In the genomic region with DNA sequence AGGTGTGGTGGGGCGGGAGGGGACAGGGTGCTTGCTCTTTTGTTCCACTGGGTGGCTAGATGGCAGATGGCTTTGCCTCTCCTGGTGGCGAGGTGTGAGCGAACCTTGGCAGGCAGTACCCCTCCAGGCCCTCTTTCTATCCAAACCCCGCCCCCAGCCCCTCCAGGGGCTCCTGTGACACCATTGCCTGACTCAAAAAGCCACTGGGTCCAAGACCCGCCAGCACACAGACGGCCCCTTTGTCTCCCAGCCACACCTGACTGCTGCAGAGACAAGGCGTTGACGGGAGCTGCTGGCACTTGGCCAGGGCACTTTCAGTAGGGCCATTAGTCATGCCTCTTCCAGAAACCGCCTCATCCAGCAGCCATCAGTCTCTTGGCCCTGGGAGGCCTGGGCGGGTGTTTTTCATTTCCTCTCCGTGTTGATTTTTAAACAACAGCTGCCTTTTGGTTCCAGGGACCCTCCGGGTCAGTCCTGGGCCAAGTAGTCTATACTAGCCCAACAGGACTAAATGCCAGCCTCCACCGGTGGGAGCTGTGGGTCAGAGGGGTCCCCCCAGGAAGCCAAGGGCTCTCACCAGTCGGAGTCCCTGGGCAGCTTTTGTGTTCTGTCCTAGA, we compare ENCODE assay signal across 9 mouse cellular contexts. TPM values are rescaled to one million over a fixed set of nuclear protein-coding genes. Genes with fewer than 3 reads are reported as not detected.
A peak's percentile ranks its signal among the peaks of the same experiment; 100 is the strongest.
DNase-seq lines count a peak whose midpoint lies in the region; ATAC-seq and TF ChIP-seq lines count a peak whose summit lies in the region.
"Had no signal": no experiment of that assay in that cellular context is flagged by ENCODE, and none has a peak within 500 bp of the region (broad histone marks: within the 10 kb centered on the region; RNA-seq: fewer than 3 reads in every experiment).

No protein-coding gene starts in this region.

- peak; percentile 83 for DNase-seq in 416B (ENCODE audit: low read depth)
- DNase-seq in Muller cell, postnatal 12 days (ENCODE audit: inconsistent ontology term), result peak; percentile 82
- DNase-seq in cerebellum, postnatal 36 days, result peak; percentile 70 to 72
- peak; percentile 59 for DNase-seq in gastrocnemius, postnatal 14 days
- DNase-seq in hindbrain, postnatal 0 days (ENCODE audit: low spot score), result peak; percentile 84
- peak; percentile 86 for DNase-seq in mesoderm, embryonic 11.5 days (ENCODE audit: low read depth, low spot score)
- no peak for DNase-seq in layer of hippocampus, adult 9-10 months (ENCODE audit: low spot score)
- no peak for DNase-seq in right cerebral cortex, postnatal 25 days

- 0 out of 2 replicates have a peak overlapping the region, but pooled peaks have one; percentile 23 for H3K4me2 ChIP-seq in hindbrain, postnatal 0 days (ENCODE audit: low read depth, low read length)

- peak; percentile 50 for TF ChIP-seq CTCF in hindbrain, postnatal 0 days (IDR thresholded peaks at IDR 0.05; ENCODE audit: low read depth)

- no peak overlapping the region for H3K4me3 ChIP-seq in hindbrain, postnatal 0 days (ENCODE audit: low read length)
- H3K4me3 ChIP-seq: erythroblast, embryonic 14.5 days had no signal

- H3K27me3 ChIP-seq in hindbrain, postnatal 0 days (ENCODE audit: insufficient read depth, low read length), result no peaks in the 10 kb centered on the region

- no peaks in the 10 kb centered on the region for H3K9me3 ChIP-seq in hindbrain, postnatal 0 days (ENCODE audit: low read length)

- H3K27ac ChIP-seq in hindbrain, postnatal 0 days, result peak overlapping the region; percentile 29; the same call in 1 of the 2 replicates

- peak; percentile 90 for ATAC-seq in hindbrain, postnatal 0 days

- intact Hi-C loops in gastrocnemius, postnatal 14 days (cut with DNase I; ENCODE audit: low total_unique reads), result no loop called here

- H3K36me3 ChIP-seq in hindbrain, postnatal 0 days (ENCODE audit: insufficient read depth, low read length), result no peaks in the 10 kb centered on the region

- peaks cover 5% of the 10 kb centered on the region; the same call in 1 of the 2 replicates for H3K4me1 ChIP-seq in hindbrain, postnatal 0 days (ENCODE audit: insufficient read depth, low read length)

- no peak overlapping the region for H3K9ac ChIP-seq in hindbrain, postnatal 0 days (replicated peaks; ENCODE audit: low read length)

- WGBS in hindbrain, postnatal 0 days, result 17% methylated on average over 14 of the region's 14 CpGs

RNA-seq across cellular contexts. Expression of a gene that starts 58.4 kb away (rescaled TPM):
- 10 to 100 TPM; 16.8 to 17.1 TPM for total RNA-seq in gastrocnemius, postnatal 14 days (2021)
- total RNA-seq in hindbrain, postnatal 0 days (2014; rRNA removed), result 9.3 and 11.3 TPM in 2 replicates
- polyA plus RNA-seq in hindbrain, postnatal 0 days (2015; fragmentation: Nextera tagmentation; extraction: Ambion mirVana), result 8.3 and 9.1 TPM in 2 replicates
- polyA plus RNA-seq: erythroblast, embryonic 14.5 days had no signal

Comparison
In these comparisons a context has a peak if more than half of its experiments do, and no peak if none do; other contexts are left out.
1. DNase-seq: peak in 416B (single experiment), Muller cell, postnatal 12 days (single experiment), cerebellum, postnatal 36 days (2 of 2), gastrocnemius, postnatal 14 days (single experiment), hindbrain, postnatal 0 days (single experiment) and mesoderm, embryonic 11.5 days (single experiment); none in layer of hippocampus, adult 9-10 months (single experiment) and right cerebral cortex, postnatal 25 days (single experiment).